Mouse (Mus musculus): Measurements from ENCODE around the gene Adcy9. TPM values are rescaled to one million over a fixed set of nuclear protein-coding genes. Genes with fewer than 3 reads are reported as not detected.
"Not testable (repeated sequence)": the region's sequence is repeated elsewhere in the genome, so short reads cannot be mapped to it uniquely, and the experiment has no call there.

The Adcy9 gene
- polyA plus RNA-seq, 1 experiment: 8.6 TPM

- TF ChIP-seq POLR2A (IDR thresholded peaks at IDR 0.05; ENCODE audit: borderline replicate concordance, extremely low read depth, insufficient read depth, insufficient read length, poor library complexity, severe bottlenecking): no peak
- DNase-seq (ENCODE audit: low read depth): no peak
Observed at GRCm38 (mm10) chr16:4263486-4263885, 156.8 kb downstream of the Adcy9 start.

DNA sequence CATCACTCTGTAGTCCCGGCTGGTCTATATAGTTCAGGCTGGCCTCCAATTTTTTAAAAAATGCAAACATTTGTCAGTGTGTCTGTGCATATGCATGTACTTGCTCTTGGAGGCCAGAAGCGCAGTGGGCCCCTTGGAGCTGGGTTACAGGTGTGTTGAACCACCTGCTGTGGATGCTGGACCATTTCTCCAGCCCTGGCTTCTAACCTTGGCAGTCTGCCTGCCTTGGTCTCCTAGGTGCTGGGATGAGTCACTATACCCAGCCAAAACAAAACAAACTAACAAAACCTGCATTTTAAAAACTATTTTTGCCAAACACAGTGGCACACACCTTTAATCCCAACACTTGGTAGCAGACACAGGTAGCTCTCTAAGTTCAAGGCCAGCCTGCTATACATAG, 162.8 kb downstream of the Adcy9 start:
- DNase-seq (ENCODE audit: low read depth): no peak
- TF ChIP-seq POLR2A (IDR thresholded peaks at IDR 0.05; ENCODE audit: borderline replicate concordance, extremely low read depth, insufficient read depth, insufficient read length, poor library complexity, severe bottlenecking): no peak
- TF ChIP-seq CTCF (IDR thresholded peaks at IDR 0.05; ENCODE audit: borderline replicate concordance, extremely low read depth, insufficient read depth, insufficient read length): no peak

DNA sequence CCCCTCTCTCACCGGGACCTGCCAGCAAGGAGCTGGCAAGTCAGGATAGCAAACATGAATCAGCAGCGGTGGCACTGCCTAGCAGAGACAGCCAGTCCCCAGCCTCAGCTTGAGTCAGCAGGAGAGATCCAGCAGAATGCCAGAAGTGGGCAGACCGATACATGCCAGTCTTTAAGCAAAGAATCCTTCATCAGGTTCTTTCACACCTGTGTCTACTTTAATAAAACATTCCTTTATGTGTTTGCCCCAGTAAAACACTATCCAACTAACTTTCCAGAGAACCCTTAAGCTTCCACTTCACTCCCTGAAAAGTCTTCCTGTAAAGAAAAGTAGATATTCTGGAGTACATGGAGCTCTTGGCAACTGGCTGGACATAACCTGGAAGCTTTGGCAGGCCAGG, 171.5 kb downstream of the Adcy9 start:
- TF ChIP-seq POLR2A (IDR thresholded peaks at IDR 0.05; ENCODE audit: borderline replicate concordance, extremely low read depth, insufficient read depth, insufficient read length, poor library complexity, severe bottlenecking) (no peak), CTCF (IDR thresholded peaks at IDR 0.05; ENCODE audit: borderline replicate concordance, extremely low read depth, insufficient read depth, insufficient read length) (no peak)
- DNase-seq (ENCODE audit: low read depth): no peak

DNA sequence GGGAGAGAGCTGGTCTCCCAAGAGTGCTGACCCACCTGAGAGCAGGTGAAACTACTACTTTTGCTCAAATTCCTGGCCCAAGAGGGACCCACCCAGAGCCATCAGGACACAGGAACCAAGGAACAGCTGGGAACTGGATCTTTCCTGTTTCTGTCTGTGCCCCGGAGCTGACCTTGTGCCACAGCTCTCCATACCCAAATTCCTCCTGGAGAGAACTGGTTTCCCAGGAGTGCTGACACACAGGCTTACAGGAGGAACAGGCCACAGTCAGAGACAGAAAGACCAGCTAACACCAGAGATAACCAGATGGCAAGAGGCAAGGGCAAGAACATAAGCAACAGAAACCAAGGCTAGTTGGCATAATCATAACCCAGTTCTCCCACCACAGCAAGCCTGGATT, 175.1 kb downstream of the Adcy9 start:
- DNase-seq (ENCODE audit: low read depth): not testable (repeated sequence)

Other genes starting within 250 kb of the Adcy9 start
- 14.0 and 42.0 TPM in 2 replicates for gene Crebbp, start 206.5 kb downstream of the Adcy9 start, polyA plus RNA-seq (2012; rRNA removed)
- gene Srl, start 121.3 kb upstream of the Adcy9 start, polyA plus RNA-seq (2012; rRNA removed): 25.0 and 26.2 TPM in 2 replicates
- gene Tfap4, start 139.4 kb upstream of the Adcy9 start, polyA plus RNA-seq (2012; rRNA removed): 13.6 and 16.6 TPM in 2 replicates
- 41.8 and 45.4 TPM in 2 replicates for gene Glis2, start 174.2 kb upstream of the Adcy9 start, polyA plus RNA-seq (2012; rRNA removed)
- gene Pam16, start 204.5 kb upstream of the Adcy9 start, polyA plus RNA-seq (2012; rRNA removed): 121 and 169 TPM in 2 replicates
- 6.9 and 9.9 TPM in 2 replicates for gene Vasn, start 219.4 kb upstream of the Adcy9 start, polyA plus RNA-seq (2012; rRNA removed)
- gene Dnaja3, start 219.5 kb upstream of the Adcy9 start, polyA plus RNA-seq (2012; rRNA removed): 23.5 and 28.7 TPM in 2 replicates